Comparison of ENCODE assay signal across 29 mouse cellular contexts in the genomic region with DNA sequence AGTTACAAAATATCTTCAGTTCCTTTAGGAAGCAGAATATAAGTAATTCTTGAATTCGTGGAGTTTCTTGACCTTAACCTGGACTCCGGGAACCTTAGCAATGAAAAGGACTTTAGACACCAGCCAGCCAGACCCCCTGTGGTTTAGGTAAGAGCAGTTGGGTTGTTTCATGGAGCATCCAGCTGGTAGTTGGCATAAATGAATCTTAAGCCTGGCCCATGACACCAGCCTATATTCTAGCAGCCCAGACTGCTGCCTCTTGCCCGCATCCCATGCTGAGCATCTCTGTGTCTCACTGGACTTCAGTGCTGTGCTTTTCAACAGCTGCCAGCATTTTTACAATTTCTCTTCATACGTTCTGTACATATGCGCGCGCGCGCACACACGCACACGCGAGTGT.
DNase-seq lines count a peak whose midpoint lies in the region; ATAC-seq lines count a peak whose summit lies in the region.
"Had no signal": no experiment of that assay in that cellular context is flagged by ENCODE, and none has a peak within 500 bp of the region (broad histone marks: within the 10 kb centered on the region; RNA-seq: fewer than 3 reads in every experiment).

No protein-coding gene starts in this region.

- no peak for DNase-seq in hindbrain, embryonic 10.5 days (ENCODE audit: low spot score)
- DNase-seq in cerebellum, adult 11-12 months: peak; percentile 41
- DNase-seq in cerebellum, adult 9-10 months: peak; percentile 54
- DNase-seq in cerebellum, postnatal 36 days: peak; percentile 13 to 31
- DNase-seq in gastrocnemius, postnatal 25 days: no peak
- no peak for DNase-seq in midbrain, embryonic 10.5 days (ENCODE audit: low spot score)
- DNase-seq: adrenal gland, postnatal 14 days; gastrocnemius, adult 2 months; heart, adult 2 months; heart, postnatal 10 days; kidney, adult 18-20 months; kidney, postnatal 25 days; liver, embryonic 13.5 days; lung, adult 18-20 months; lung, postnatal 4 days; thymus, adult 2 months had no signal

- no peak overlapping the region for H3K27ac ChIP-seq in hindbrain, embryonic 16.5 days (ENCODE audit: low read depth, low read length)
- H3K27ac ChIP-seq in hindbrain, embryonic 10.5 days: no peak overlapping the region
- no peak overlapping the region for H3K27ac ChIP-seq in midbrain, embryonic 10.5 days (replicated peaks)
- H3K27ac ChIP-seq: embryonic facial prominence, embryonic 12.5 days; forebrain, embryonic 10.5 days; forebrain, embryonic 15.5 days; gastrocnemius, adult 2 months; heart, adult 2 months; heart, embryonic 13.5 days; kidney, embryonic 15.5 days; layer of hippocampus, adult 2 months; limb, embryonic 10.5 days; limb, embryonic 15.5 days; liver, embryonic 13.5 days; midbrain, embryonic 13.5 days had no signal

- no peaks in the 10 kb centered on the region for H3K27me3 ChIP-seq in hindbrain, embryonic 16.5 days (replicated peaks; ENCODE audit: control insufficient read depth, insufficient read depth, low read length)
- H3K27me3 ChIP-seq in hindbrain, embryonic 10.5 days (ENCODE audit: insufficient read depth, poor library complexity, severe bottlenecking): no peaks in the 10 kb centered on the region
- H3K27me3 ChIP-seq in midbrain, embryonic 10.5 days (ENCODE audit: low read depth, poor library complexity, severe bottlenecking): no peaks in the 10 kb centered on the region
- H3K27me3 ChIP-seq: embryonic facial prominence, embryonic 12.5 days; forebrain, embryonic 15.5 days; heart, embryonic 13.5 days; kidney, embryonic 15.5 days; limb, embryonic 15.5 days; liver, embryonic 13.5 days; megakaryocyte, embryonic 14.5 days; midbrain, embryonic 13.5 days had no signal

- WGBS in hindbrain, embryonic 16.5 days: 90% methylated on average over 12 of the region's 12 CpGs
- 95% methylated on average over 12 of the region's 12 CpGs for WGBS in hindbrain, embryonic 10.5 days
- WGBS in midbrain, embryonic 10.5 days: 95% methylated on average over 12 of the region's 12 CpGs

- no peak overlapping the region for H3K9ac ChIP-seq in hindbrain, embryonic 16.5 days (ENCODE audit: low read depth, low read length)
- H3K9ac ChIP-seq: embryonic facial prominence, embryonic 12.5 days; forebrain, embryonic 15.5 days; heart, embryonic 13.5 days; kidney, embryonic 15.5 days; limb, embryonic 15.5 days; liver, embryonic 13.5 days; midbrain, embryonic 13.5 days had no signal

- H3K36me3 ChIP-seq in hindbrain, embryonic 16.5 days (ENCODE audit: control insufficient read depth, insufficient read depth, low read length): no peaks in the 10 kb centered on the region
- no peaks in the 10 kb centered on the region for H3K36me3 ChIP-seq in hindbrain, embryonic 10.5 days
- H3K36me3 ChIP-seq in midbrain, embryonic 10.5 days: no peaks in the 10 kb centered on the region
- H3K36me3 ChIP-seq: embryonic facial prominence, embryonic 12.5 days; forebrain, embryonic 10.5 days; forebrain, embryonic 15.5 days; heart, embryonic 13.5 days; kidney, embryonic 15.5 days; limb, embryonic 10.5 days; limb, embryonic 15.5 days; liver, embryonic 13.5 days; midbrain, embryonic 13.5 days had no signal

- 0 out of 2 replicates have a peak, but pooled peaks have one; percentile 21 for ATAC-seq in hindbrain, embryonic 16.5 days
- ATAC-seq: CD4-positive, CD25-positive, alpha-beta regulatory T cell, adult 4 months; forebrain, embryonic 15.5 days; lung, postnatal 0 days; midbrain, embryonic 13.5 days had no signal

- no peak overlapping the region for H3K4me2 ChIP-seq in hindbrain, embryonic 16.5 days (ENCODE audit: low read length)
- H3K4me2 ChIP-seq: embryonic facial prominence, embryonic 12.5 days; forebrain, embryonic 15.5 days; heart, embryonic 13.5 days; kidney, embryonic 15.5 days; limb, embryonic 15.5 days; liver, embryonic 13.5 days; midbrain, embryonic 13.5 days had no signal

- no peaks in the 10 kb centered on the region; the same call in 1 of the 2 replicates for H3K4me1 ChIP-seq in hindbrain, embryonic 16.5 days (ENCODE audit: control insufficient read depth, insufficient read depth, low read depth, low read length)
- H3K4me1 ChIP-seq in hindbrain, embryonic 10.5 days (replicated peaks): no peaks in the 10 kb centered on the region
- no peaks in the 10 kb centered on the region for H3K4me1 ChIP-seq in midbrain, embryonic 10.5 days
- H3K4me1 ChIP-seq: embryonic facial prominence, embryonic 12.5 days; forebrain, embryonic 10.5 days; forebrain, embryonic 15.5 days; heart, embryonic 13.5 days; kidney, embryonic 15.5 days; limb, embryonic 10.5 days; limb, embryonic 15.5 days; liver, embryonic 13.5 days; megakaryocyte, embryonic 14.5 days; midbrain, embryonic 13.5 days had no signal

- H3K4me3 ChIP-seq in hindbrain, embryonic 16.5 days (ENCODE audit: low read length): no peak overlapping the region
- no peak overlapping the region for H3K4me3 ChIP-seq in hindbrain, embryonic 10.5 days
- H3K4me3 ChIP-seq in midbrain, embryonic 10.5 days: no peak overlapping the region
- H3K4me3 ChIP-seq: embryonic facial prominence, embryonic 12.5 days; forebrain, embryonic 10.5 days; forebrain, embryonic 15.5 days; gastrocnemius, adult 2 months; heart, adult 2 months; heart, embryonic 13.5 days; kidney, embryonic 15.5 days; layer of hippocampus, adult 2 months; limb, embryonic 10.5 days; limb, embryonic 15.5 days; liver, embryonic 13.5 days; megakaryocyte, embryonic 14.5 days; midbrain, embryonic 13.5 days had no signal

- H3K9me3 ChIP-seq in hindbrain, embryonic 16.5 days (ENCODE audit: control insufficient read depth, low read length): no peaks in the 10 kb centered on the region
- no peaks in the 10 kb centered on the region for H3K9me3 ChIP-seq in hindbrain, embryonic 10.5 days
- no peaks in the 10 kb centered on the region for H3K9me3 ChIP-seq in midbrain, embryonic 10.5 days (replicated peaks)
- H3K9me3 ChIP-seq: embryonic facial prominence, embryonic 12.5 days; forebrain, embryonic 10.5 days; forebrain, embryonic 15.5 days; heart, embryonic 13.5 days; kidney, embryonic 15.5 days; limb, embryonic 10.5 days; limb, embryonic 15.5 days; liver, embryonic 13.5 days; megakaryocyte, embryonic 14.5 days; midbrain, embryonic 13.5 days had no signal

Comparison
In these comparisons a context has a peak if more than half of its experiments do, and no peak if none do; other contexts are left out.
1. DNase-seq: peak in cerebellum, adult 11-12 months (single experiment), cerebellum, adult 9-10 months (single experiment) and cerebellum, postnatal 36 days (2 of 2); none in hindbrain, embryonic 10.5 days (single experiment), gastrocnemius, postnatal 25 days (single experiment) and midbrain, embryonic 10.5 days (single experiment).